Mouse (Mus musculus) induced T-regulatory cell, adult 2 months (primary cell): ENCODE measurements around the gene Trim38.

Experiments used
- DNase-seq: peaks from one replicate; pipeline ENCODE4 v3.0.0-alpha.2; 2012; ENCODE audit warnings: low read depth

Trim38 gene

GRCm38 (mm10) chr13:23761871-23762821, 7.6 kb upstream of the Trim38 start, which contains the start of gene Hist1h3a:
TSS of gene Hist1h3a (minus strand) at chr13:23762386.
- DNase-seq, result peak; percentile 92

GRCm38 (mm10) chr13:23763242-23763585, 6.5 kb upstream of the Trim38 start:
- no peak for DNase-seq

- peak; percentile 93 for DNase-seq
Measured at GRCm38 (mm10) chr13:23763586-23764323, 6.0 kb upstream of the Trim38 start, which contains the start of gene Hist1h1a. TSS of gene Hist1h1a (plus strand) at chr13:23763666.

GRCm38 (mm10) chr13:23764324-23765171, 5.2 kb upstream of the Trim38 start:
- peak; percentile 10 for DNase-seq

GRCm38 (mm10) chr13:23765172-23765513, 4.6 kb upstream of the Trim38 start:
- peak; percentile 14 for DNase-seq

DNA sequence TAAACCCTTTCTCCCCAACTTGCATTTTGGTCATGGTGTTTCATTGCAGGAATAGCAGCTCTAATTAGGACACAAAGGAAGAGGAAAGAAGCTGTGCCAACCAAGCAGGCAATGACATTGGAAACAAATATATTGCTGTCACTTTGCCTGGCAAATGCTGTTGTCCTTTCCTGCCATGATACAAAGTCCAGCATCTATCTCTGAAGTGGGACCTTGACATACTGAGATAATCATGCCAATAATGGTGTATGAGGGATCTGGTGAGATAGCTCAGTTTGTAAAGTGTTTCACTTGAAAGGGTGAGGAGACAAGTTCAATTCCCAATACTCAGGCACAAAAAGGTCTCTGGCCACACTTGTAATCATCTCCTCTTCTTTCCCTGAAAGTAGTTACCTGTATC, 2.9 kb upstream of the Trim38 start:
- no peak for DNase-seq

DNA sequence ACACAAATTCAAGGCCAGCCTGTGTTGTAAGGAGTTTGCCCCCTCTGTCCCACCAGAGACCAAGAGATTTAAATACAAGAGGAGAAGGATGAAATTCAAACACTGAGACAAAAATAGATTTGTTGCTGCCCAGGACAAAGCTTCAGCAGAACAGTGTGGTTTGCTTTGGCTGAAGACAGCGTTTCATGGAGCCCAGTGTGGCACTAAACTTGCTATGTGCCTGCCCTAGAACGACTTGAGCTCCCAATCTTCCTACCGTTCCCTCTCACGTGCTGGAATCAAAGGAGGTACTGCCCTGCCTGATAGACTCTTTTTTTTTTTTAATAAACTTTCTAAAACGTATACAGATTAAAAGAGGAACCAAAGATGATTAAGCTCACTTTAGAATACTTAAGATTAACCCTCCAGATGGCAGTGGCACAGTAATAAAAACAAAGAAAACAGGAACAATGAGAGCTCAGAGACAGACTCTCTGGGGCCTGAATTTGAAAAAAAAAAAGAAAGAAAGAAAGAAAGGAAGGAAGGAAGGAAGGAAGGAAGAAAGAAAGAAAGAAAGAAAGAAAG, 797 bp upstream of the Trim38 start:
- no peak for DNase-seq

DNA sequence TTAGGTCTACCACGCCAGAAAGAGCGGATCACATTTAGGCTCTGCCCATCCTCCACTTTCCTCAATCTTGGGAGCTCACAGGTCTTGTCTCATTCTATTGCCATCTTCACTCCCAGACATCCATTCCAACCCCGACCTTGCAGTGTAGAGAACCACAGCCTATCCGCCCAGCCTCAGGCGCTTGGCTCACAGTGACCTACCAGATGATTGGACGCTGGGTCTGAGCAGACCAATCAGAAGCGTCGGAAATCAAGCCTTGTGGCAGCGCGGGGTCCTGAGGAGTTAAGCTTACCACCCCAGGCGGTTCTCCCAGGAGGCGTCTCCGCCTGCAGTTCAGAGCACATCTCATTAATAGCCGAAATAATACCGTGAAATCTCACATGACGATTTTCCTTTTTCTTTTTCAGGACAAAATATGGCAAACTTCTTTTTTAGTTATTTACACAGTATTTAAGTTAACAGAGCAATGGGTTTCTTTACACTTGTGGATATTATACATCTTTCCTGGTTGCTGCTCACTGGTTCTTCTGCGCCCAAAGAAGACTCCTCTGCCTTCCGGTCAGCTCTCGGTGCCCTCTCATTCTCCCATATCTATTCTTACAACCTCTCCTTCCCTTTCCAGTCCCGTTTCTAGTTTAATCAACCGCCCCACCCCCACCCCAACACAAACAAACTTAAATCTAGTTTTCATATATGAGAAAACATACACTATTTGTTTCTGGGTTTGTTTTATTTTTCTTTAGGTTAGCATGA, 3.0 kb downstream of the Trim38 start:
- DNase-seq, result no peak

DNA sequence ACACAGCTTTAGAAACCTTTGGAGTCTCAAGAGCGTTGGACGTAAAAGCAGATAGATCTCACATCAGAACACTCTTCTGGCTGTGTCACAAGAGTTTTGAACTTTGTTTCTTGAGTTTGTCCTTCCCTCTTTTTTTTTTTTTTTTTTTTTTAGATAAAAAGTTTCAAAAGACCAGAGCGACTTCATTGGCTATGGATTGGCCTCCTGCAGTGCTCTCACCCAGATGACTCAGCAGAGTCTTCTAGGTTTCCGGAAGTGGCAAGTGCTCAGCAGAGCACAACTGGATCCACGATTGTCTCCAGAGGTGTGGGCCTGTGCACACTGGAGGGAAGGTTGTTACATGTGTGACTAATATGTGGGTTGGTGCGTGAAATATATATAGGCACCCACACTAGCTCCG, 8.6 kb downstream of the Trim38 start:
- no peak for DNase-seq

- no peak for DNase-seq
Measured at GRCm38 (mm10) chr13:23779025-23779424, 9.3 kb downstream of the Trim38 start.

DNA sequence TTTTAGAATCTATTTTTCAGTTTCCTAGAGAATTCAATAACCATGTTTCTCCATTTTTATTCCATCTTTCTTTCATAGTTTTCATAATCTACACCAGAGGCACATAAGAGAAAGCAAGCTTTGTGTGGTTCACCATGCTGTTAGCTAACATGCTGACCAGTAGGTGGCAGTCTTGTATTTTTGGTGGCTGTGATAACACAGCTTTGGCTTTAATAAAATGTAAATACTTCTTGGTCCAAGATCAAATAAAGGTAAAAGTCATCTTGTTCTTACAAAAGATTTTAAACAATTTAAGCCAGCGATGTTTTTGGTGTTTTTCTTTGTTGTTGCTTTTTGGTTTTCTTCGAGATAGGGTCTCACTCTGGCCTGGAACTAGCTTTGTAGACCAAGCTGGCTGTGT, 22.8 kb downstream of the Trim38 start:
- DNase-seq, result peak; percentile 75

GRCm38 (mm10) chr13:23799405-23799804, 29.7 kb downstream of the Trim38 start:
- no peak for DNase-seq

DNA sequence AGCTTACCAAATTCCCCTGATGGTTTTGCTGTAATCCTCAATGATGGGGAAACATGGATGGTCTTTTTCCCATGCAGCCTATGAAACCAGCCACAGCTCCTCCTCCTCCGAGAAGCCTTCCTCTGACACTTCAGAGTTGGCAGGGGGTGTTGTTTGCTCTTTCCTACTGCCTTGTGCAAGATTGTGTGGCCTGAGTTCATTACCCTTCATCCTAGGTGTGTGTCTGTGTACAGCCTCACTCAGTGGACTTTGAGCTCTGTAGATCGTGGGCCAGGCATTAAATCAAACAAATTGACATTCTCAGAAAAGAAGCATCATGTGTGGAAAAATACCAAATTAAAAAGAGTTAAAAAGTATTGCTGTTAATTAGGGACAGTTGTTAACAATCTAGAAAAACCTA, 34.8 kb downstream of the Trim38 start:
- no peak for DNase-seq

DNA sequence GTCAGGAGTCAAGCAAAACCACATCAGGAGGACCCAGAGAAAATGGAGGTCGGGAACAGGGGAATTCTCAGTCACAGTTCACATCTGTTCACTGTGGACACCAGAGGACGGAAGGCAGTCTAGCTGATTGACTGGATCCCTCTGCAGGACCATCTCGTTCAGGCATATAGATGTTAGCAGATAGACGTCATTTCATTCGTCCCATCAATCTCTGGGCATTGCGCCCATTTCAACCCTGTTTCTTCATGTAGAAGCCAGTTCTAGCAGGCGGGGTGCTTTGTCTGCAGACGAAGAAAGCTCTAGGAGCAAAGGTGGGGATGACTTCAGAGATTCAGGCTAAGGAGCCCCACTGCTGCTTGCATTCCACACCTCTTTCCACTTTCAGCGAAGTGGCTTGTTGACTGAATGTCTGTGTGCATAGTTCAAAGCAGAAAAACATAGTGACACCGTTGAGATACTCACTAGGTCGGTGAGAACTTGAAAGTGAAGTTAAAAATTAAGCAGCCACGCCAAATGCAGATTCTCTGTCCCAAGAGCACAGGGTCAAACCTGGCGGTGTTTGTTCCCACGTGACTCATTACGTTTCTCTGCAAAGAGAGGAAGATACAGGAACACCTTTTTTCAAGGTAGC, 36.8 kb downstream of the Trim38 start, which contains the start of gene Slc17a2:
Gene Slc17a2, plus strand, starts transcription at position 572 of the 631 bp plus-strand sequence.
- DNase-seq, result no peak

GRCm38 (mm10) chr13:23816148-23816547, 46.4 kb downstream of the Trim38 start:
- DNase-seq, result no peak

DNA sequence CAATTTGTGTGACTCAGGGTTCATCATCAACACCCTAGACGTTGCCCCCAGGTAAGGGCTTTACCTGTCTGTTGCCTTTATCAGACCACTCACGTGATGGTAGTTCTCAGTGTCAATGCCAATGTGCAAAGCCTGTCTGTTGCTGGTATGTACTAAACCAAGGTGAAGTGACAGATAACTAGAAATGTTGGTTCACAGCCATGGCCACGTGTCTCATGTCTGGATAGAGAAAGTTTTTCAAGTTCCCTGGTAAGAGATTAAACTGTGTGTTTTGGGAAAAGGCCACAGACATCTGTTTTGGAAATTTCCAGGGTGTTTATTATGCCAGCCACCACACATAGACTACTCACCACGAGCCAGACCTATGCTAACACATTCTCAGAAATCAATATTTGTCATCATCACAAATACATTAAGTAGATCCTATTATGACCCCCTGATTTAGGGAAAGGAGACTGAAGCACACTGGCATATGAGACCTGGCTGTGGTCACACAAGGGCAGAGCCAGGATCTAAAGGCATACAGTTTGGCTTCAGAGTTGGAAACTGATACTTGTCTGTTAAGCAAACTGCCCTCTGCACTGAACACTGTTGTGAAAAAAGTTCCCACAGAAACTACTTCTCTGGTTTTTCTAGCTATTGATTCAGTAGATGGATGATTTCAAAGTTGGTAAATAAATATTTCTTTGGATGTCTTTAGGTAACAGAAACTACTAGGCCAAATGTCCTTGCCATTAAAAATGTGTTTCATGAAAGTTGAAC, 50.6 kb downstream of the Trim38 start:
- no peak for DNase-seq

DNA sequence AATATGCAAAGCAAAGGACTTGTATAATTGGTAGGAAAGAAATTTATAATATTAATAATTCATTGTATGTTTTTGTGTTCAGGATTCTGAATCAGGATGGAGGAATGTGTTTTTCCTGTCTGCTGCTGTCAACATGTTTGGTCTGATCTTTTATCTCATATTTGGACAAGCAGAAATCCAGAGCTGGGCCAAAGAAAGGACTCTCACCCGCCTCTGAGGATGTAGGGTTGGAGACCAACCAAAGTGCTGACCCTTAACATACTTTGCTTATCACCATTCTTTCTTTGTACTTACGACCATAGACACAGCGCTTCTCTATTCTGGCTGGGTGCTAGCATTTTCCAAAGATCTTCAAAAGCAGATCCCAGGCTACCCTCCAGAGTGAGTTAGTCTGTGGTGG, 52.5 kb downstream of the Trim38 start:
- no peak for DNase-seq

GRCm38 (mm10) chr13:23826606-23827005, 56.9 kb downstream of the Trim38 start:
- no peak for DNase-seq

DNA sequence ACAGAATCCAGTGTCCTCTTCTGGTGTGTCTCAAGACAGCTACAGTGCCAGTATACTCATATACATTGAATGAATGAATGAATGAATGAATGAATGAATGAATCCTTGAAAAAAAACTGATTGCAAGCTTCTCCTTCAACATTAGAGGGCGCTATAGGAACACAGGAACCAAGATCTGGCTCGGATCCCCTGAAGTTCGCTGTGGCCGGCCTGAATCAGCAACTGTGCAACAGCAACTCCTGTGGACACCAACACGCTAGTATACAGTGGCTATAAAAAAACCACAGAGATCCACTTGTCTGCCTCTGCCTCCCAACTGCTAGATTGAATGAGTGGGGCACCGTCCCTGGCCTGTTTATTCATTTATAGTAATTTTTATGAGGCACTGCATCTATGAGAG, 63.3 kb downstream of the Trim38 start:
- DNase-seq, result peak; percentile 24

GRCm38 (mm10) chr13:23834836-23835235, 65.1 kb downstream of the Trim38 start:
- no peak for DNase-seq
